ENCODE assay signal across 8 mouse cellular contexts in the genomic region with DNA sequence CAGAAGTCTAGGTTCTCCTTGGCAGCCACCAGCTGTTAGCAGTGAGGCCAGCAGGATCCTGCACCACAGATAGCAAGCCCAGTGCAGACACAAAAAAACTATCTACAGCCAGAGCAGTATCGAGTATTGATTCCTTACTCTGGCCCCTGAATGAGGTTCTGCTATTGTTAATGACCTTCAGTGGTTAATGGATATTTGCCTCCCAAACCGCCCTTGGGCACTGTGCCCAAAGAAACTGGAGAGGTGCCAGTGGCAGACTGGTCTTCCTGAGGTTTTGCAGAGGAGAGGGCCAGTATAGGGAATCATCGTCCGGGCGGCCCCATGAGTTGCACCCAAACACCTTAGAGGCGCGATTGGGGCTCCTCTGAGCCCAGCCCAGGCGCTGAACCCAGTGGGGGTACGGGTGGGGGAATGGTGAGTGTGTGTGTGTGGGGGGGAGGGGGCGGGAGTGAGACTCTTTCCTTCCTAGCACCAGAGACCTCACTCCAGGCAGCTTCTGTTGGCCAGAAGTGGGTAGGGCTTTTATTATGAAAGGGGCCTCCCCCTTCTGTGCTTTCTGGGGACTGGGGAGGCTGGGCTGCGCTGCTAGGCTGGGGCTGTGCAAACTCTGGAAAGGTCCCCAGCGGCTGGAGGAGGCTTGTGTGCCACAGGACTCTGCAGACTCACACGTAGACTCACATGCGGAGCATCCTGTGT. TPM values are rescaled to one million over a fixed set of nuclear protein-coding genes. Genes with fewer than 3 reads are reported as not detected.
DNase-seq lines count a peak whose midpoint lies in the region; ATAC-seq lines count a peak whose summit lies in the region.

A gene (plus strand): TSS at position 571 of the 696 bp plus-strand sequence.

- H3K4me2 ChIP-seq in forebrain, embryonic 15.5 days (replicated peaks), result peak within 1 kb of the TSS; percentile 38

- H3K36me3 ChIP-seq in forebrain, embryonic 15.5 days, result no peaks in the 10 kb centered on the region
- H3K36me3 ChIP-seq in limb, embryonic 10.5 days, result 0 out of 2 replicates have a peak, but pooled peaks cover 8% of the 10 kb centered on the region
- H3K36me3 ChIP-seq in midbrain, embryonic 10.5 days, result peaks cover 3% of the 10 kb centered on the region

- no peak within 1 kb of the TSS for H3K27ac ChIP-seq in brown adipose tissue, adult 24 weeks (replicated peaks; ENCODE audit: low read depth, low read length)
- peak within 1 kb of the TSS; percentile 63 for H3K27ac ChIP-seq in forebrain, embryonic 15.5 days (replicated peaks)
- peak within 1 kb of the TSS; percentile 50 for H3K27ac ChIP-seq in limb, embryonic 10.5 days
- H3K27ac ChIP-seq in midbrain, embryonic 10.5 days (replicated peaks), result peak within 1 kb of the TSS; percentile 55

- 0 out of 2 replicates have a peak within 1 kb of the TSS, but pooled peaks have one; percentile 2 for H3K4me3 ChIP-seq in brown adipose tissue, adult 24 weeks (ENCODE audit: insufficient read depth, low read depth, low read length)
- H3K4me3 ChIP-seq in forebrain, embryonic 15.5 days, result peak within 1 kb of the TSS; percentile 20
- peak within 1 kb of the TSS; percentile 24; the same call in 1 of the 2 replicates for H3K4me3 ChIP-seq in limb, embryonic 10.5 days
- peak within 1 kb of the TSS; percentile 20; the same call in 1 of the 2 replicates for H3K4me3 ChIP-seq in midbrain, embryonic 10.5 days

- DNase-seq in R1 (ENCODE audit: low read depth, low spot score), result peak; percentile 46
- peak; percentile 90 for DNase-seq in heart, postnatal 4 days
- peak; percentile 47 for DNase-seq in limb, embryonic 10.5 days (ENCODE audit: low spot score)
- peak; percentile 30 for DNase-seq in midbrain, embryonic 10.5 days (ENCODE audit: low spot score)
- DNase-seq in urinary bladder, adult 2 months (ENCODE audit: low spot score), result peak; percentile 43

- peaks cover 3% of the 10 kb centered on the region; the same call in 1 of the 2 replicates for H3K4me1 ChIP-seq in brown adipose tissue, adult 24 weeks (ENCODE audit: control insufficient read depth, insufficient read depth, insufficient read length, low read length)
- H3K4me1 ChIP-seq in forebrain, embryonic 15.5 days, result peaks cover 15% of the 10 kb centered on the region
- peaks cover 9% of the 10 kb centered on the region for H3K4me1 ChIP-seq in limb, embryonic 10.5 days
- H3K4me1 ChIP-seq in midbrain, embryonic 10.5 days, result peaks cover 11% of the 10 kb centered on the region

- 0 out of 2 replicates have a peak within 1 kb of the TSS, but pooled peaks have one; percentile 5 for H3K9ac ChIP-seq in forebrain, embryonic 15.5 days (replicated peaks)

- ATAC-seq in forebrain, embryonic 15.5 days (replicated peaks), result peak; percentile 93
- ATAC-seq in CD4-positive, CD25-positive, alpha-beta regulatory T cell, adult 4 months, result no peak

- WGBS in forebrain, embryonic 15.5 days, result 2% methylated on average over 14 of the region's 14 CpGs
- 18% methylated on average over 14 of the region's 14 CpGs for WGBS in limb, embryonic 10.5 days
- 22% methylated on average over 14 of the region's 14 CpGs for WGBS in midbrain, embryonic 10.5 days

- no peaks in the 10 kb centered on the region for H3K27me3 ChIP-seq in forebrain, embryonic 15.5 days
- no peaks in the 10 kb centered on the region for H3K27me3 ChIP-seq in limb, embryonic 10.5 days (ENCODE audit: low read depth, poor library complexity, severe bottlenecking)
- H3K27me3 ChIP-seq in midbrain, embryonic 10.5 days (ENCODE audit: low read depth, poor library complexity, severe bottlenecking), result no peaks in the 10 kb centered on the region

- no peaks in the 10 kb centered on the region for H3K9me3 ChIP-seq in forebrain, embryonic 15.5 days
- H3K9me3 ChIP-seq in limb, embryonic 10.5 days (replicated peaks), result no peaks in the 10 kb centered on the region
- H3K9me3 ChIP-seq in midbrain, embryonic 10.5 days (replicated peaks), result no peaks in the 10 kb centered on the region

RNA-seq across cellular contexts. Expression of the gene that starts here (rescaled TPM):
- polyA plus RNA-seq in brown adipose tissue, adult 24 weeks (2012; ENCODE audit: insufficient read depth, insufficient read length, missing spikeins), result 0.28 TPM in 1 of 2 replicates, not detected in the other
- polyA plus RNA-seq in forebrain, embryonic 15.5 days (2015; fragmentation: Nextera tagmentation; extraction: Ambion mirVana), result 1.4 TPM in 2 replicates
- under 1 TPM; 0.77 to 0.79 TPM for total RNA-seq in heart, postnatal 4 days (2021)
- polyA plus RNA-seq in limb, embryonic 10.5 days (2016; fragmentation: Nextera tagmentation; extraction: Ambion mirVana), result 0.40 and 0.65 TPM in 2 replicates
- polyA plus RNA-seq in midbrain, embryonic 10.5 days (2016; fragmentation: Nextera tagmentation; extraction: Ambion mirVana), result 0.68 and 0.85 TPM in 2 replicates
- polyA plus RNA-seq in urinary bladder, adult 2 months (2012; rRNA removed), result 6.7 and 7.3 TPM in 2 replicates
- under 1 TPM in 1 of 2 experiments, not detected in 1; 0.29 TPM for polyA plus RNA-seq in CD4-positive, CD25-positive, alpha-beta regulatory T cell, adult 4 months (2017; shearing (Covaris generic))

Comparison
In these comparisons a context has a peak if more than half of its experiments do, and no peak if none do; other contexts are left out.
1. Peak in DNase-seq in heart, postnatal 4 days; RNA of the gene not detected or under 1 TPM.
2. Peak in DNase-seq, H3K4me3 ChIP-seq and H3K27ac ChIP-seq in limb, embryonic 10.5 days; RNA of the gene not detected or under 1 TPM.
3. Peak in DNase-seq, H3K4me3 ChIP-seq and H3K27ac ChIP-seq in midbrain, embryonic 10.5 days; RNA of the gene not detected or under 1 TPM.
4. DNase-seq: peak in every context shown above with its lines; median percentile 90 in heart, postnatal 4 days; 47 in limb, embryonic 10.5 days; 46 in R1; 43 in urinary bladder, adult 2 months; 30 in midbrain, embryonic 10.5 days.